Mouse (Mus musculus) mouse embryonic stem cell (cell line): ENCODE results near the gene Dram1.

Source experiments
- in situ Hi-C, 2 experiments: fragments of 300-500 bp; cut with MboI; formaldehyde crosslinking; loops; 1 replicate in 1 of 2; 3 replicates in 1 of 2; pipeline ENCODE4 v1.14.3; 2019 to 2020; ENCODE audit warnings: low sequenced_read_pairs in 2 of 2, low pct_unique_long_range_greater_than_20kb in 1 of 2, mixed read lengths in 1 of 2; ENCODE audit not compliant: unreplicated experiment in 1 of 2

The Dram1 gene

DNA sequence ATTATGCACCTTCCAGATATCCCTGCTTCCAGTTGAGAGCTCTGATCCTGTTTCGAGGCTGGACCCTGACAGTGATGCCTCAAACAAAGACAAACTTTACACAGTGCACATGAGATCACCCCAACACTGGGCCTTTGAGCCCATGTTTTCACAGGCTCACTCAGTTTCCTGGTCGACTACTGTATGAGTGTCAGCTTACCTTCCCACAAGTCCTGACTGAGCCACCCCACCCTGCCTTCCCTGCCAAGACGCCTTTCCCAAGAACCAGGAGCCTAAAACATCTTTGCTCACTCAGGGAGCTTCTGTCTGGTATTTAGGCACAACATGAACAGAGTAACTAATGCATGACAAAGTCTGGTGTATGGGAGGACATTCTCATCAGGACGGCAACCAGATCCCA lies 9.6 kb downstream of the Dram1 start:
- in situ Hi-C loops: no loop called here

DNA sequence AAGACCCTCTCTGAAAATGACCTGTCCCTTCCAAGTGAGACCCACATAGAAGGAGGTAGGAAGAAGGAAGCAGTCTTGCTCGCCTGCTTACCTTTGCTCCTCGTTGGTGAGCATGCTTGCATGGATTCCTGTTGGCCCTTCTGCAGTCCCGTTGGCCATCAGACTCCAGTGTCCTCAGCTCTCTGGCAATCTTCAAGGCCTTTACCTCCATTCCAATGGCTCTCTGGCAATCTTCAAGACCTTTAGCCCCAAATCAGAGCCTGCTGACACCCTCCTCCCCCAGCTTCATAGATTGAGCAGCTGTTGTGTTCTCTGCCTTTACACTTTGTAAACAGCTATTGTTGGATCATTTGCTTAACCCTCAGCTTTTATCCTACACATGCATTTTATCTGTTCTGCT lies 14.7 kb downstream of the Dram1 start:
- in situ Hi-C loops: no loop called here

DNA sequence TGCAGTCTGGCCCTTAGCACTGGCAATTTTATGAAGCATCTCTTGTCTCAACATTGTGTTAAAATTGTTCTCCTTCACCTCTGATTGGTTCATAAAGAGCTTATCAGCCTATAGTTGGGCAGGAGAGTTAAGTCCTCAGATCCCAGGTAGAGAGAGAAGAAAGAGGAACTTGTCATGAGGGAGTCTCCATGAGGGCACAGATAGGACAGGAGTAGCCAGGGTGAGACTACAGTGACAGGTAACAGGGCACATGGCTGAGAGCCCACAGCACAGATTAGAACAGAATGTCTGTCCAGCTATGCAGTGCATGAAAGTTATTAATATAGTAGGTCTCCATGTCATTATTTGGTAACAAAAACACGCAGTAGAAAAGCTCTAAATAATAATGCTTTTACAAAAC lies 16.7 kb downstream of the Dram1 start:
- in situ Hi-C loops: no loop called here

DNA sequence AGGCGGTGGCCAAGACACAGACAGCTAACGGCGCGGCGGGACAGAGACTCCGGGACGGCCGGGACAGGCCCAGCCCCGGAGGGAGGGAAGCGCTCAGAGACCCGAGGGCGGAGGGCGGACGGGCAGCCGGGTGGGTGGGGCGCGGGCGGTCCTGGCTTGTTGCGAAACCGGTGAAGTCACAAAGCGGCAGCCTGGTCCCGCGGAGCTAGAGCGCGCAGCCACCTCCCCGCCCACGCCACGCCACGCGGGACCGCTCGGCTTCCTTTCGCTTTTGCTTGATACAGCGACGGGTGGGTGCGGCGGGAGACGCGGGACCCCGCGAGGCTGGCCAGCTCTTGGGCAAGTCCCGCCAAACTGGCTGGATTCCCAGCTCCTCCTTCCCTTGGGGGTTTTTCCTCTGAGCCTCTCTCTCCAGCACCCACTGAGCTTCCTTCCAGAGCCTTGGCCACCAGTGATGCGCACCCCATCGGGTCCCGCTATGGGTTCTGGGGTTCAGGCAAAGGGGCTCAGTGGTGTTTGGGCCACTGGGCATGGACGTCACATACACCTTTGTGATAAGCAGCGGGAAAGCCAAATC lies 21.8 kb downstream of the Dram1 start:
- in situ Hi-C loops: no loop called here

DNA sequence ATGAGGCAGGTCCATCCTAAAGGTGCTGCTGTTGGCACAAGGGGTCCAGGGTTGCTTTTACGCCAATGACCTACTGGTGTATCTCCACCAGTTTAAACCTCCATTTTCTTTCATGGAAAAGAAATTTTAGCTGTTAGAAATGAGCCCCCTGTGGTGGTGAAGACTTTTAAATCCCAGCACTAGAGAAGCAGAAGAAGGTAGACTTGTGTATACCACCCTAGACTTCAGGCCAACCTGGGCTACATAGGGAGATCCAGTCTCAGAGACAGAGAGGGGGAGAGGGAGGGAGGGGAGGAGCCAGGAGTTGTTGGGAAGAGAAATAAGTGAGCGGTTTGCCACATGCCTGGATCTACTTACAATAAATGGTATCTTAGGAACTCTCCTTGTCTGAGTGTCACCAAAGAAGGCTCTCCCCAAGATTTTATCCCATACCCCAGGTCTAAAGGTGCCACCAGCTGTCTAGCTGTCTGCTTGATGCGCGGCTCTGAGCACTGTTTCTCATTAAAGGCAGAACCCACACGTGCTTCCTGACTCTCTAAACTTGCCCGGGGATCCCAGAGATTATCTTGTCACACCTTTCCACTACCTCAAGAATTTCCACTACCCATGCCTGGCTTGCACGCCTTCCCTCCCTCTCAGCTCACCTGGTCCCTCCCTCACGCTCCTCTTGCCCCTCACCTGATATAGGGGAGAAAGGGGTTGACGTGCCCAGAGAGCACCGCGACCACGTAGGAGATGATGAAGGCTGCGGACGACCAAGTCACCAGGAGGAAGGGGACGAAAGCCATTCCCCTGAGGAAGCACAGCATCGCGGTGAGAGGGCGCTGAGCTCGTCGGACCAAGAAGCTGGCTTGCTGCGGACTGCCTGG lies 22.5 kb downstream of the Dram1 start:
- in situ Hi-C loops: no loop called here

DNA sequence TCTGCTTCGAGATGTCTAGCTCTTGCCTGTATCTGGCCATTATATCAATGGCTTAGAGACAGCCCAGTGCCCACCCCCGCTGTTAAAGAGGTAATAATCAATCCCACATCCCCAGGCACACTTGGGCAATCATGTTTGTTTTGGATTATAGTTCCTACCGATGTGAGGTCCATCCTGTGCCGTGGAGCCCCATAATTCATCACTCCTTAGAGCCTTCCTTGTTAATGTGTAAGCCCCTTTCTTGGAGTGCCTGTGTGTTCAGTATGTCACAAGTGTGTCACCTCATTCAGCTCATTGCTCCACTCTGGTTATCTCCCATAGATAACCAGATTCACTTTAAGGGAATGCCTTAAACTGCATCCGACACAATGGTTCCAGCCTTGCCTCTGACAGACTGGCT lies 24.3 kb downstream of the Dram1 start:
- in situ Hi-C loops: no loop called here

DNA sequence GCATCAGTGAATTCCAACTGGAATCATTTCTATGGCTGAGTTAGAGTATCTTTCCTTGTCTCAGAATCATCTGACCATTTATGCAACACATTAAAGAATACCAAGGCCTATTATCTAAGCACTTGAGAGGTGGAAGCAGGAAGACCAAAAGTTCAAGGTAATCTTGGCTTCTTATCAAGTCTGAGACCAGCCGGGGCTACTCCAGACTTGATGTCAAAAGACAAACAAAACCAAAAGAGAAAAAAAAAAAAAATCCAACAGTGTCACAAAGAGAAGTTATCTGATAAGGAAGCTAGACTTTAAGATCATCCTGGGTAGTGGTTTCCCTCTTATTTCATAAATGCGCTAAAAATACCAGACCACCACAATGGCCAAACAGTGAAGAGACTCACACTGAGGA lies 26.3 kb downstream of the Dram1 start:
- in situ Hi-C loops: no loop called here

DNA sequence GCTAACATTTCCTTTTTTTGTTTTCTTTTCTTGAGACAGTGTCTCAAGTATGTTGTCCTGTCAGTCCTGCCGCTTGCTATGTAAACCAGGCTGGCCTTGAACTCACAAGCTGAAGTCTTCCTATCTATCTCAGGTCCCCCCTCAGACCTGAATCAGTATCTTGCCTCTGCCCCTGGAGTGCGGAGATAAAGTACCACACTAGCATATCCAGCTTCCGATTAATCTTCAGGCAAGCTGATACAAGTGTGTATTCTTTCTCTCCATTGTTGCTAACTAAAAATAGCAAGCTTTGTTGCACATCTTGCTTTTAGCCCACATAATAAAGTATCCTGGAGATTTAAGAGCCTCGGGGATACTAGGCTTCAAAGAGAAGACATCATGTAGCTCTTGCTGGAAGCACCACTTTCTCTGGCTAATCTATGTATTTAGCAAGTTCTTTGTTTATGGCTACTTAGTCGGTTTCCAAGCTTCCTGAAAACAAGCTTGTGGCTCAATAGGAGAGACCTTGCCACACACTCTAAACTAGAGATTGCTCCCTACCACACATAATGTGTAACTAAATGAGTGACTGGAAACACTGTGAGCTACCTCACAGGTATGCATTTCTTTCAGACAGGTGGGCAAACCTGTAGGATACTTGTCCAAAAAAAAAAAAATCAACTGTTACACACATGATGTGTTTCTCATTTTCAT lies 27.3 kb downstream of the Dram1 start:
- in situ Hi-C loops: no loop called here

DNA sequence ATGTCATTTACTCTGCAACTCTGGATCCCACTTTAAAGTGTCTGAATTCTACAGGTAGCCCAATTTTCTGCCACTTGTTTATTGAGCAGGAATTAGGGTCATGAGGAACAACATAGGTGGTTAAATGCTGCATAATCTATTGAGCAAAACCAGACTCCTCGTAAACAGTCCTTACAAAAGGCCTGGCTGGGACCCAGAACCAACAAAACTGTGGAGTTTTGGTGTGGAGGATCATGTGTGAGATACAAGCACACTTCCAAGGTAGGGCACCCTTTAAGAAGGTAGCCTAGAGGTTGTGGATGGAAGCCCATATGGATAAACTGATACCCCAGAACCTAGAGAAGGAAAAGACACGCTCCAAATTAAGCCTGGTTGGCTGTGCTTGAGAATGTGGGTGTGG lies 28.2 kb downstream of the Dram1 start:
- in situ Hi-C loops: no loop called here

DNA sequence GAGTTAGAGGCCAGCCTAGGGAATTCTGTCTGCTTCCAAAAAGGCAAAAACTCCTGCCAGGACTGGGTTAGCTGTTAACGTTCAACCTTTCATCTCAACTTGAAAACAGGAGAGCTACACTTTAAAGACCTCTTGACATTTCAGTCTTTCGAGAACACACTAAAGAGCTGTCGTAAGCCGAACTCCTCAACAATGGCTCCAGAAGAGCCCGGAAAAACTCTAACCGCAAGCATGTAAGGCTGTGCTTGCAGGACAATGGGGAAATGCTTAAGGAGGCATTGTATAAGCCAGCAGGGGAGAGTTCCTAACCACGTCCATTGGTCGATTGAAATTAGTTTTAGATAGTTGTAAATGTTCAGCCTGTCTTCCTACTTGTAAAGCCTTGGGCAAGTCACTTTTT lies 29.1 kb downstream of the Dram1 start:
- in situ Hi-C loops: loop anchor here in 1 of 2 experiments (25.0 kb wide), 1 partner anchor 487 kb away; the partner anchor contains the start of gene Igf1

DNA sequence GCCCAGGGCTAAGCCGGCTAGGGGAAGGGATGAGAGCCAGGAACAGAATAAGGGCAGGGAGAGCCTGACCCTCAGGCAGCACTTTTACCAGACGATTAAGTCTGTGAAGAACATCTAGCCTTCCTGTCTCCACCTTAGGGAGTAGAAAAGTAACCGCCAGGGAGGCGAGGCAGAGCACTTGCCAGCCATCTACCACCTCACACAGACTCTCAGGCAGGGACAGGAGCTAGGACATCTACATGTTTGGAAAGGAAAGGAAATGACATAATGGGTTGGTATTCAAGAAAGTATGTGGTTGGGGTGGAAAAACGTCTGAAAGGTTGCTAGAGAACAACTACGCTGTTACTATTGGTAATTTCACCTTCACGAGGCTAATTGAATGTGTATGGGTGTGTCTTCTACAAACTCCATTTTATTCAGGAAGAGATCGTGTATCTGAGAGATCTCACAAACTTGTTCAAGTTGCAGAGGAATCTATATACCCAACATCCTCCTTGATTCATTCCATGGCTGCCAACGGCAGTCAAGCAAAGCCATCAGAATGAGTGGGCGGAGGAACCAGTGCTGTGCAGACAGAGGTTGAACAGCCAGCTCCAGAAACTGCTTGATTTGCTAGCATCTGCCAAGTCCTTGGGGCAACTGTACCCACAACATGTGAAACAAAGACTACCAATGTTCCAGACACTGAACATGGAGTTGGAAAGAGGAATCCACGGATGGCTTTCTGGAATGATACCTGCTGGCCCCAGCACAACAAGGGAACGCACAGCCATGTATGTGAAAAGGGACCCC lies 32.2 kb downstream of the Dram1 start:
- in situ Hi-C loops: loop anchor here in 1 of 2 experiments (25.0 kb wide), 1 partner anchor 484 kb away; the partner anchor contains the start of gene Igf1

DNA sequence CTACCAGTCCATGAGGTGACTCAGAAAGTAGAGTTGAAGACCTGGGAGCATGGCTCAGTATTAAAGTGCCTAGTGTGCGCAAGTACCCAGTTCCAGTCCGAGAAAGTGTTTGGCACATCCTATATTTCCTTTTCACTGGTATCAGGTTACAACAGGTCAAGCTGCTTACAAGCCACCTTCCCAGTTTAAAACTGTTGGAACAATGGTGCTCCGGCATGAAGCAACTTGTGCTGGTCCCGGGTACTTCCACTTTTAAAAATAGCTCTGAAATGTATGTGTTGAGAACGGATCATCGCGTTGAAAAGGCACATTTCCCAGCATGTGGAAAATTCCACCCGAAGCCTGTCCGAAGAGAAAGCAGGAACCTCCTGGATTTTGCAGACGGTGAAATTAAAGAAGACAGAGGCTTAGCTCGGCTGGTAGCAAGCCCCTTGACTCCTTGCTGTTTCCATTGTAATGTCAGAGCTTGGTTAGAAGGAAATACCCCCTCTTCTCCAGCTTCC lies 32.9 kb downstream of the Dram1 start:
- in situ Hi-C loops: loop anchor here in 1 of 2 experiments (25.0 kb wide), 1 partner anchor 484 kb away; the partner anchor contains the start of gene Igf1

DNA sequence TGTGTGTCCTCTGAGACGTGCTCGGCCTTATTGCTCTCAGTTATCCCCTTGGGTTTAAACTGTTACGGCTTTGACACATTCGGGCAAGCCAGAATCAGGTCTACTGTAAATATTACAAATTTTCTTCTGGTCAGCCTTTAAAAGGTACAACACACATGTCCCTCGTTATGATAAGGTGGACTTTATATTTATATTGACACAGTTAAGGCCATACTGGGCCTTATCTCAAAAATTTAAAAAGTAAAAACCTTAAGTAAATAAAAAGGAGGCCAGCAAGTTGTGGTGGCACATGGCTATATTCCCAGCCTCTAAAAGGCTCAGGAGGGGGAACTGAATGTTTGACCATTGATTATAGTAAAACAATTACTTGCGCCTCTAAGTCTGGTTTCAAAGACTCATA lies 37.5 kb downstream of the Dram1 start:
- in situ Hi-C loops: loop anchor here in 1 of 2 experiments (25.0 kb wide), 1 partner anchor 479 kb away; the partner anchor contains the start of gene Igf1

DNA sequence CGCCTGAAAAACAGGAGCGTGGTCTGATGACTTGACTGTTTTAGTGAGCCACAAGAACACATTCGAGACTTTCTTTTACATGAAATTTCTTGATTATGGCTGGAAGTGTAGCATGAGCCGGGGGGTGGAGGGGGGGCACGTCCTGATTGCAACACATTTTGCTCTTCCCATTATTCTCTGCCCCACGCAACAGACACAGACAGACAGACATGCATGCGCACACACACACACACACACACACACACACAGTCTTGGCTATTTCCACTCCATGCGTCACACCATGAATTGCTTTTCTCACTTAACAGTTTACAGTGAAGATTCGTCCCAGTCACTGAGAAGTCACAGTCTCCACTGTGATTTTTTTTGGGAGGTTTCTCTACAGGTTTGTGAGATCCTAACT lies 38.2 kb downstream of the Dram1 start:
- in situ Hi-C loops: loop anchor here in 1 of 2 experiments (25.0 kb wide), 1 partner anchor 478 kb away; the partner anchor contains the start of gene Igf1

DNA sequence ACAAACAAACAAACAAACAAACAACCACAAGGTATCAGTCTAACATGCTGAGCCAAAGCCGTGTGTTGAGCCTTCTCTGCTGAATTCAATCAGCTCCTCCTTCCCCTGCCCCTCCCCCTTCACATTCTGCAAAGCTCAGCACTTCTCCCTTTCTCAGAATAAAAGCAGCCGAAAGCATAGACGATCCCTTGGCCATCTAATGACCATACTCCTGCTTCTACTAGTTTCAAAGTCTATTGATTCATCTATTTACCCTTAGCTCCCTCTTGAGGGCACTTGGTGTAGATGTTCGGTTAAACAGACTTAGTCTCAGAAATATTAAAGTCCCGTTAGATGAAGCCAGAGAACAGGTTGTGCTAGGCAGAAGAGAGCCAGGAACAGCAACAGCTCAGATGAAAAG lies 48.2 kb downstream of the Dram1 start:
- in situ Hi-C loops: loop anchor here in 1 of 2 experiments (25.0 kb wide), 1 partner anchor 468 kb away; the partner anchor contains the start of gene Igf1

DNA sequence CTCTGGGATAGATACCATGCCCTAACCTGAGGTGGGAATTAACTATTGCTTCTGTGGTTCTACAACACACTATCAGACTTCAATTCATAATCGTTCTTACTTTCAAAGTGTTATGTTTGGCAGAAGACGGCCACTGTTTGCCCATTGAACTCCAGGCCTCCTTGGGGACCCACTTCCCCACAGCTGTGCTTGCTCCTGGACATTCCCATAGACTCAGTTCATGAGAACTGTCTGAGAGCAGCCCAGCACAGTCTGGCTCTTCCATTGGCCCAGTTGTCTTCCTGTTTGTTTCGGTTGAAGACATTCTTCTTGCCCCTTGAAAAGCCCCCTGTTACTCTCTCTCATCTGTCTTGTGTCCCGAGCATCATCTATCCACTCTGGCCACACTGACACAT lies 50.8 kb downstream of the Dram1 start:
- in situ Hi-C loops: loop anchor here in 1 of 2 experiments (25.0 kb wide), 1 partner anchor 466 kb away; the partner anchor contains the start of gene Igf1

DNA sequence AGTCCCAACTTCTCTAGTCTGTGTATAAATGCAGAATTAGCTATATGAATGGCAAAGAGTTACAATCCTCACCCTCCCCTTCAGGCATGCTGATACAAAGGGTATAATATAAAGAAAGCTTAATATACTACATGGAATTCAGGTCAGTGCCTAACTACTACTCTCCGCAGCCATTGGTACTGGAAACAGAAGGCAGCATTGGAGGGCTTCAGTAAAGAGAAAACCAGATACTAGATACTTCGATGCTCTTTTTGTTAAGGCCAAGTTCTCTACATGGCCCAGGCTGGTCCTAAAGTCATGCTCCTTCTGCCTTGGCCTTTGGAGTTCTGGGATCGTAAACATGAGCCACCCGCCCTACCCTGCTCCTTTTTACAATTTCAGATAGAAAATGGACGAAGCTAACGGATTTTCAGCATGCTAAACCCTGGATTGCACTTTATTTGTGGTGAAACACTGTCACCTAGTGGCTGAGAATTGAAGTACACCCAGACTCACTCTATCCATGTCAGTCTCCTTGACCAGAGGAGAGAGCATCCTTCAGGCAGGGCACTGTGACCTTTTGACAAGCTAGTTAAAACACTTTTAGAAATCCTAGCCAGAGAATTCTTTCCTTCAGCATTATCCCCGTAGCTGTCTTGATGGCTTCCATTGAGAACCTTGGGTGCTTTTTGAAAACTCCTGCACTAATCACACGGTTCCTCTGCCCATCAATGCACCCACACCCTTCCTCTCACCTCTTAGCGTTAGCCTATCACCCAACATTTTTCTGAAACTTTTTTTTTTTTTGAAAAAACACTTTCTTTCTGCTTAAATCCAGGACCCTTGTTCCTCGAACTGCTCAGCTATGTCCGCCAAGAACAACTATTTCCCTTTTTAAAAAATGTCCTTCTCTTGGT lies 51.5 kb downstream of the Dram1 start:
- in situ Hi-C loops: loop anchor here in 1 of 2 experiments (25.0 kb wide), 1 partner anchor 465 kb away; the partner anchor contains the start of gene Igf1
